Mouse (Mus musculus) intestine, embryonic 16.5 days (tissue): ENCODE measurements at regions not wholly inside any gene's neighbourhood (a gene's known extent, or its start where the extent isn't known, plus 50 kb on each side); places are given as distances from the start of the nearest gene placed in this dataset.

ENCODE experiments used
- ATAC-seq: fragments of 200-750 bp; cut with Nextera tagmentation; 2 replicates; pipeline ENCODE4 v1.8.0; 2017; ENCODE audit warnings: moderate TSS enrichment, moderate library complexity
- H3K27ac ChIP-seq: fragments of 300-500 bp; sonication (generic); 2 replicates; pipeline ENCODE4 v1.5.1; 2014; ENCODE audit warnings: mild to moderate bottlenecking, low read length
- H3K27me3 ChIP-seq: fragments of 300-500 bp; sonication (generic); replicated peaks from 2 replicates; pipeline ENCODE4 v1.6.1; 2014; ENCODE audit warnings: low read length, control low read depth, mixed read lengths; ENCODE audit not compliant: control insufficient read depth, insufficient read depth
- H3K36me3 ChIP-seq: fragments of 300-500 bp; sonication (generic); 2 replicates; pipeline ENCODE4 v1.6.1; 2014; ENCODE audit warnings: low read length, control low read depth; ENCODE audit not compliant: control insufficient read depth, insufficient read depth
- H3K4me1 ChIP-seq: fragments of 300-500 bp; sonication (generic); 2 replicates; pipeline ENCODE4 v1.6.1; 2014; ENCODE audit warnings: low read length, control low read depth, mixed read lengths; ENCODE audit not compliant: control insufficient read depth, insufficient read depth
- H3K4me2 ChIP-seq: fragments of 300-500 bp; sonication (generic); 2 replicates; pipeline ENCODE4 v1.6.1; 2014; ENCODE audit warnings: low read depth, low read length, control low read depth
- H3K4me3 ChIP-seq: fragments of 300-500 bp; sonication (generic); 2 replicates; pipeline ENCODE4 v1.5.1; 2014; ENCODE audit warnings: mild to moderate bottlenecking, low read length
- H3K9ac ChIP-seq: fragments of 300-500 bp; sonication (generic); 2 replicates; pipeline ENCODE4 v1.6.1; 2014; ENCODE audit warnings: low read depth, low read length
- H3K9me3 ChIP-seq: fragments of 300-500 bp; sonication (generic); 2 replicates; pipeline ENCODE4 v1.6.1; 2016; ENCODE audit warnings: low read length, control low read depth; ENCODE audit not compliant: control insufficient read depth
- WGBS: fragments of 180-500 bp; shearing (Covaris S2); extraction: QIAGEN DNeasy Blood & Tissue Kit; methylation state at CpG from one replicate; pipeline ENCODE4 v1.1.7; 2014; 5-methylcytosine and 5-hydroxymethylcytosine counted together

GRCm38 (mm10) chr2:75476350-75476749 is 182.7 kb upstream of the Hnrnpa3 start:
- Histone ChIP-seq H3K9me3 (no peaks in the 10 kb centered on the region), H3K4me1 (no peaks in the 10 kb centered on the region), H3K36me3 (no peaks in the 10 kb centered on the region), H3K27me3 (no peaks in the 10 kb centered on the region), H3K4me3 (no peak overlapping the region), H3K9ac (no peak overlapping the region), H3K4me2 (no peak overlapping the region), H3K27ac (no peak overlapping the region)
- ATAC-seq = peak; percentile 84
- 65% methylated on average over 1 of the region's 1 CpGs for WGBS

GRCm38 (mm10) chr2:75477076-75477475 is 182.0 kb upstream of the Hnrnpa3 start:
- no peaks in the 10 kb centered on the region for H3K36me3 ChIP-seq
- ATAC-seq = no peak
- no peaks in the 10 kb centered on the region for H3K27me3 ChIP-seq
- H3K4me2 ChIP-seq = no peak overlapping the region
- no peaks in the 10 kb centered on the region for H3K9me3 ChIP-seq
- H3K27ac ChIP-seq = no peak overlapping the region
- H3K9ac ChIP-seq = no peak overlapping the region
- H3K4me3 ChIP-seq = no peak overlapping the region
- WGBS = 72% methylated on average over 8 of the region's 8 CpGs
- H3K4me1 ChIP-seq = no peaks in the 10 kb centered on the region

GRCm38 (mm10) chr2:75479546-75479945 is 179.5 kb upstream of the Hnrnpa3 start:
- Histone ChIP-seq H3K4me1 (0 out of 2 replicates have a peak, but pooled peaks cover 3% of the 10 kb centered on the region), H3K9ac (no peak overlapping the region), H3K4me2 (no peak overlapping the region), H3K27ac (no peak overlapping the region), H3K36me3 (no peaks in the 10 kb centered on the region), H3K4me3 (no peak overlapping the region), H3K9me3 (no peaks in the 10 kb centered on the region), H3K27me3 (no peaks in the 10 kb centered on the region)
- ATAC-seq = no peak
- WGBS = 84% methylated on average over 5 of the region's 5 CpGs

- WGBS = 64% methylated on average over 8 of the region's 8 CpGs
- ATAC-seq = no peak
- H3K27ac ChIP-seq = no peak overlapping the region
- no peak overlapping the region for H3K4me3 ChIP-seq
- no peak overlapping the region for H3K4me2 ChIP-seq
- H3K9ac ChIP-seq = no peak overlapping the region
- H3K36me3 ChIP-seq = no peaks in the 10 kb centered on the region
- no peaks in the 10 kb centered on the region for H3K9me3 ChIP-seq
- 0 out of 2 replicates have a peak, but pooled peaks cover 3% of the 10 kb centered on the region for H3K4me1 ChIP-seq
- H3K27me3 ChIP-seq = no peaks in the 10 kb centered on the region
Observed at GRCm38 (mm10) chr2:75481863-75482262, 177.2 kb upstream of the Hnrnpa3 start.

GRCm38 (mm10) chr2:75482484-75482883 is 176.6 kb upstream of the Hnrnpa3 start:
- Histone ChIP-seq H3K36me3 (no peaks in the 10 kb centered on the region), H3K4me3 (no peak overlapping the region), H3K9me3 (no peaks in the 10 kb centered on the region), H3K4me1 (0 out of 2 replicates have a peak, but pooled peaks cover 3% of the 10 kb centered on the region), H3K4me2 (no peak overlapping the region), H3K27me3 (no peaks in the 10 kb centered on the region), H3K9ac (no peak overlapping the region), H3K27ac (no peak overlapping the region)
- ATAC-seq = no peak
- 64% methylated on average over 2 of the region's 2 CpGs for WGBS

GRCm38 (mm10) chr2:75484951-75485350 is 174.1 kb upstream of the Hnrnpa3 start:
- H3K4me3 ChIP-seq = no peak overlapping the region
- no peak for ATAC-seq
- H3K36me3 ChIP-seq = no peaks in the 10 kb centered on the region
- no peak overlapping the region for H3K9ac ChIP-seq
- no peak overlapping the region for H3K27ac ChIP-seq
- H3K27me3 ChIP-seq = no peaks in the 10 kb centered on the region
- no peaks in the 10 kb centered on the region for H3K9me3 ChIP-seq
- 0 out of 2 replicates have a peak, but pooled peaks cover 3% of the 10 kb centered on the region for H3K4me1 ChIP-seq
- WGBS = 39% methylated on average over 10 of the region's 10 CpGs
- no peak overlapping the region for H3K4me2 ChIP-seq

- WGBS = 64% methylated on average over 1 of the region's 1 CpGs
- H3K27ac ChIP-seq = no peak overlapping the region
- 0 out of 2 replicates have a peak, but pooled peaks cover 7% of the 10 kb centered on the region for H3K4me1 ChIP-seq
- no peaks in the 10 kb centered on the region for H3K27me3 ChIP-seq
- no peak overlapping the region for H3K4me2 ChIP-seq
- H3K9ac ChIP-seq = no peak overlapping the region
- no peaks in the 10 kb centered on the region for H3K9me3 ChIP-seq
- no peaks in the 10 kb centered on the region for H3K36me3 ChIP-seq
- H3K4me3 ChIP-seq = no peak overlapping the region
- peak; percentile 53 for ATAC-seq
Observed at GRCm38 (mm10) chr2:75491150-75491549, 167.9 kb upstream of the Hnrnpa3 start.

- WGBS = 16% methylated on average over 3 of the region's 3 CpGs
- peak; percentile 92 for ATAC-seq
Observed at GRCm38 (mm10) chr2:75491789-75492500, 167.1 kb upstream of the Hnrnpa3 start.

GRCm38 (mm10) chr2:75492501-75492898 is 166.6 kb upstream of the Hnrnpa3 start:
- no peaks in the 10 kb centered on the region for H3K9me3 ChIP-seq
- H3K9ac ChIP-seq = no peak overlapping the region
- 0 out of 2 replicates have a peak, but pooled peaks cover 7% of the 10 kb centered on the region for H3K4me1 ChIP-seq
- no peaks in the 10 kb centered on the region for H3K36me3 ChIP-seq
- H3K27me3 ChIP-seq = no peaks in the 10 kb centered on the region
- WGBS = 54% methylated on average over 4 of the region's 4 CpGs
- H3K4me2 ChIP-seq = no peak overlapping the region
- H3K4me3 ChIP-seq = no peak overlapping the region
- no peak for ATAC-seq
- no peak overlapping the region for H3K27ac ChIP-seq

More at GRCm38 (mm10) chr2:75491789-75492500, 167.1 kb upstream of the Hnrnpa3 start:
- H3K4me2 ChIP-seq = no peak overlapping the region
- no peaks in the 10 kb centered on the region for H3K9me3 ChIP-seq
- H3K4me3 ChIP-seq = no peak overlapping the region
- H3K9ac ChIP-seq = no peak overlapping the region
- H3K36me3 ChIP-seq = no peaks in the 10 kb centered on the region
- 0 out of 2 replicates have a peak, but pooled peaks cover 7% of the 10 kb centered on the region for H3K4me1 ChIP-seq
- H3K27ac ChIP-seq = no peak overlapping the region
- H3K27me3 ChIP-seq = no peaks in the 10 kb centered on the region
